Mouse (Mus musculus): ENCODE measurements around the gene Prr3.
A peak's percentile ranks its signal among the peaks of the same experiment; 100 is the strongest.
"Not testable (repeated sequence)": the region's sequence is repeated elsewhere in the genome, so short reads cannot be mapped to it uniquely, and the experiment has no call there.

The Prr3 gene

GRCm38 (mm10) chr17:35998545-35999305 lies 18.7 kb upstream of the Prr3 start:
- no peak for DNase-seq

GRCm38 (mm10) chr17:35997713-35998510 lies 17.9 kb upstream of the Prr3 start:
- peak; percentile 44 to 65 for DNase-seq

- DNase-seq = peak; percentile 95 to 99
Observed at GRCm38 (mm10) chr17:35996949-35997348, 16.9 kb upstream of the Prr3 start.

GRCm38 (mm10) chr17:35994879-35995240 lies 14.8 kb upstream of the Prr3 start:
- no peak for DNase-seq

GRCm38 (mm10) chr17:35994175-35994878 lies 14.3 kb upstream of the Prr3 start:
- DNase-seq = peak; percentile 87 to 91

- peak; percentile 78 to 82 for DNase-seq
Observed at GRCm38 (mm10) chr17:35993675-35994074, 13.6 kb upstream of the Prr3 start.

GRCm38 (mm10) chr17:35991781-35992180 lies 11.7 kb upstream of the Prr3 start:
- peak in 1 of 2 experiments; percentile 32 for DNase-seq

GRCm38 (mm10) chr17:35981776-35982175 lies 1.7 kb upstream of the Prr3 start:
- no peak for DNase-seq

GRCm38 (mm10) chr17:35980363-35980754 lies 323 bp upstream of the Prr3 start:
- peak; percentile 61 to 77 for DNase-seq

GRCm38 (mm10) chr17:35978811-35979400 lies 1.1 kb downstream of the Prr3 start:
- DNase-seq = no peak

GRCm38 (mm10) chr17:35972131-35972530 lies 7.9 kb downstream of the Prr3 start:
- DNase-seq = no peak

- DNase-seq = peak; percentile 99 to 100
Observed at GRCm38 (mm10) chr17:35969418-35970389, 10.3 kb downstream of the Prr3 start, which contains the start of gene Abcf1. Abcf1 (minus strand) TSS chr17:35969761.

GRCm38 (mm10) chr17:35967621-35968020 lies 12.4 kb downstream of the Prr3 start:
- DNase-seq = peak in 1 of 2 experiments; percentile 27

- no peak for DNase-seq
Observed at GRCm38 (mm10) chr17:35963279-35963678, 16.8 kb downstream of the Prr3 start.

- DNase-seq = no peak
Observed at GRCm38 (mm10) chr17:35958533-35959223, 21.4 kb downstream of the Prr3 start.

- no peak for DNase-seq
Observed at GRCm38 (mm10) chr17:35954665-35955064, 25.4 kb downstream of the Prr3 start.

- not testable (repeated sequence) for DNase-seq
Observed at GRCm38 (mm10) chr17:35952559-35952958, 27.5 kb downstream of the Prr3 start.

- DNase-seq = not testable (repeated sequence)
Observed at GRCm38 (mm10) chr17:35950946-35951345, 29.1 kb downstream of the Prr3 start.

GRCm38 (mm10) chr17:35939941-35940340 lies 40.1 kb downstream of the Prr3 start:
- no peak for DNase-seq

GRCm38 (mm10) chr17:35939108-35939507 lies 40.9 kb downstream of the Prr3 start:
- no peak for DNase-seq
